Mouse (Mus musculus) CH12.LX (cell line): Measurements from ENCODE around the gene Sh3bp5. TPM values are rescaled to one million over a fixed set of nuclear protein-coding genes. Genes with fewer than 3 reads are reported as not detected.

Experiments
- DNase-seq: peaks from one replicate; pipeline ENCODE4 v3.0.0-alpha.2; 2013; ENCODE audit errors: extremely low read depth
- H3K27ac ChIP-seq: 2 replicates; pipeline ENCODE4 v1.5.1; 2012; ENCODE audit warnings: low read depth, mild to moderate bottlenecking, control low read depth, moderate library complexity; ENCODE audit not compliant: insufficient read depth
- H3K27me3 ChIP-seq: replicated peaks from 2 replicates; pipeline ENCODE3; 2012; ENCODE audit warnings: inconsistent platforms
- H3K36me3 ChIP-seq, 2 experiments: replicated peaks in 1 of 2; 2 replicates each; pipeline versions ENCODE3 to v1.6.1; 2012; ENCODE audit warnings: inconsistent platforms in 1 of 2, low read length in 1 of 2, mild to moderate bottlenecking in 1 of 2, mixed read lengths in 1 of 2, moderate library complexity in 1 of 2; ENCODE audit not compliant: control insufficient read depth in 1 of 2, insufficient read depth in 1 of 2
- H3K4me1 ChIP-seq, 2 experiments: 2 replicates each; pipeline ENCODE4 v1.6.1; 2012; ENCODE audit warnings: inconsistent platforms in 1 of 2, moderate library complexity in 1 of 2; ENCODE audit not compliant: insufficient read depth in 2 of 2, control insufficient read depth in 1 of 2
- H3K4me2 ChIP-seq: 2 replicates; pipeline ENCODE4 v1.6.1; 2012; ENCODE audit warnings: low read depth, mild to moderate bottlenecking, control low read depth; ENCODE audit not compliant: poor library complexity, insufficient read depth, severe bottlenecking
- H3K4me3 ChIP-seq, 3 experiments: fragments of 150-350 bp in 1 of 3; sonication (generic) in 1 of 3; replicated peaks in 1 of 3; 2 replicates each; pipeline versions ENCODE3 to v1.5.1; 2011 to 2012; ENCODE audit warnings: low read depth in 2 of 3, low read length in 2 of 3, mild to moderate bottlenecking in 2 of 3, moderate library complexity in 2 of 3, control low read depth in 1 of 3, improper control_type of control experiment in 1 of 3, inconsistent platforms in 1 of 3, mixed read lengths in 1 of 3; ENCODE audit not compliant: poor library complexity in 1 of 3
- H3K79me2 ChIP-seq: replicated peaks from 2 replicates; pipeline ENCODE4 v1.6.1; 2012; ENCODE audit warnings: mild to moderate bottlenecking, moderate library complexity; ENCODE audit not compliant: control insufficient read depth, poor library complexity, insufficient read depth, severe bottlenecking; ENCODE audit errors: extremely low read depth
- H3K9ac ChIP-seq: 2 replicates; pipeline ENCODE4 v1.6.1; 2012; ENCODE audit warnings: low read depth, mild to moderate bottlenecking, control low read depth, moderate library complexity; ENCODE audit not compliant: insufficient read depth
- H3K9me3 ChIP-seq: replicated peaks from 2 replicates; pipeline ENCODE3; 2012; ENCODE audit warnings: low read length, inconsistent platforms, mixed read lengths
- BHLHE40 ChIP-seq: IDR thresholded peaks from 2 replicates; pipeline ENCODE4 v1.6.1; 2011; ENCODE audit warnings: mild to moderate bottlenecking, low read depth, low read length, improper control_type of control experiment
- CHD1 ChIP-seq: IDR thresholded peaks from 2 replicates; pipeline ENCODE4 v1.6.1; 2012; ENCODE audit warnings: low read depth, low read length, improper control_type of control experiment, inconsistent platforms
- CTCF ChIP-seq, 2 experiments: IDR thresholded peaks in 1 of 2; conservative IDR thresholded peaks in 1 of 2; 2 replicates each; pipeline ENCODE4 v1.5.1; 2011 to 2012; ENCODE audit warnings: low read depth in 2 of 2, low read length in 2 of 2, improper control_type of control experiment in 1 of 2, inconsistent platforms in 1 of 2, mild to moderate bottlenecking in 1 of 2, moderate library complexity in 1 of 2
- EP300 ChIP-seq: IDR thresholded peaks from 2 replicates; pipeline ENCODE4 v1.6.1; 2011; ENCODE audit warnings: low read length, improper control_type of control experiment
- ETS1 ChIP-seq: conservative IDR thresholded peaks from 2 replicates; pipeline ENCODE4 v1.6.1; 2012; ENCODE audit warnings: low read depth, mild to moderate bottlenecking, inconsistent platforms, low read length, improper control_type of control experiment, moderate library complexity
- GABPA ChIP-seq: IDR thresholded peaks from 2 replicates; pipeline ENCODE4 v1.6.1; 2012; ENCODE audit warnings: low read depth, low read length, improper control_type of control experiment, inconsistent platforms; ENCODE audit not compliant: insufficient replicate concordance
- IRF4 ChIP-seq: IDR thresholded peaks from 2 replicates; pipeline ENCODE4 v1.6.1; 2014; ENCODE audit warnings: low read depth, mild to moderate bottlenecking, inconsistent platforms, low read length, improper control_type of control experiment
- JUN ChIP-seq: IDR thresholded peaks from 2 replicates; pipeline ENCODE4 v1.6.1; 2011; ENCODE audit warnings: low read depth, mild to moderate bottlenecking, low read length, improper control_type of control experiment, moderate library complexity; ENCODE audit not compliant: insufficient read depth
- JUND ChIP-seq: conservative IDR thresholded peaks from 2 replicates; pipeline ENCODE4 v1.6.1; 2011; ENCODE audit warnings: low read depth, low read length, improper control_type of control experiment
- KAT2A ChIP-seq: IDR thresholded peaks from 2 replicates; pipeline ENCODE4 v1.6.1; 2012; ENCODE audit warnings: low read length, improper control_type of control experiment, inconsistent platforms; ENCODE audit not compliant: insufficient replicate concordance
- MAX ChIP-seq: IDR thresholded peaks from 2 replicates; pipeline ENCODE4 v1.6.1; 2011; ENCODE audit warnings: low read length, improper control_type of control experiment
- MAZ ChIP-seq: IDR thresholded peaks from 2 replicates; pipeline ENCODE4 v1.6.1; 2012; ENCODE audit warnings: low read depth, mild to moderate bottlenecking, inconsistent platforms, low read length, improper control_type of control experiment, moderate library complexity
- MEF2A ChIP-seq: IDR thresholded peaks from 2 replicates; pipeline ENCODE4 v1.6.1; 2014; ENCODE audit warnings: low read depth, mild to moderate bottlenecking, inconsistent platforms, low read length, improper control_type of control experiment, borderline replicate concordance
- MXI1 ChIP-seq: IDR thresholded peaks from 2 replicates; pipeline ENCODE4 v1.6.1; 2011; ENCODE audit warnings: mild to moderate bottlenecking, low read depth, low read length, improper control_type of control experiment
- MYC ChIP-seq: IDR thresholded peaks from 2 replicates; pipeline ENCODE4 v1.6.1; 2011; ENCODE audit warnings: low read depth, mild to moderate bottlenecking, improper control_type of control experiment, low read length
- NELFE ChIP-seq: IDR thresholded peaks from 2 replicates; pipeline ENCODE4 v1.6.1; 2011; ENCODE audit warnings: low read depth, low read length, improper control_type of control experiment
- NRF1 ChIP-seq: IDR thresholded peaks from 2 replicates; pipeline ENCODE4 v1.6.1; 2014; ENCODE audit warnings: low read depth, mild to moderate bottlenecking, inconsistent platforms, low read length, improper control_type of control experiment, moderate library complexity
- PAX5 ChIP-seq: IDR thresholded peaks from 2 replicates; pipeline ENCODE4 v1.6.1; 2012; ENCODE audit warnings: low read length, inconsistent platforms, mixed read lengths
- POLR2A ChIP-seq: IDR thresholded peaks from 2 replicates; pipeline ENCODE4 v1.6.1; 2011; ENCODE audit warnings: low read depth, mild to moderate bottlenecking, improper control_type of control experiment, low read length
- POLR2AphosphoS2 ChIP-seq: IDR thresholded peaks from 2 replicates; pipeline ENCODE4 v1.6.1; 2011; ENCODE audit warnings: low read depth, low read length, improper control_type of control experiment
- RAD21 ChIP-seq: IDR thresholded peaks from 2 replicates; pipeline ENCODE4 v1.6.1; 2011; ENCODE audit warnings: low read depth, mild to moderate bottlenecking, low read length, improper control_type of control experiment, moderate library complexity
- RCOR1 ChIP-seq: conservative IDR thresholded peaks from 2 replicates; pipeline ENCODE4 v1.6.1; 2012; ENCODE audit warnings: low read depth, mild to moderate bottlenecking, inconsistent platforms, low read length, improper control_type of control experiment
- SIN3A ChIP-seq: IDR thresholded peaks from 2 replicates; pipeline ENCODE4 v1.6.1; 2012; ENCODE audit warnings: low read length, improper control_type of control experiment, inconsistent platforms
- SMC3 ChIP-seq: IDR thresholded peaks from 2 replicates; pipeline ENCODE4 v1.6.1; 2011; ENCODE audit warnings: low read depth, low read length, improper control_type of control experiment
- TBP ChIP-seq: conservative IDR thresholded peaks from 2 replicates; pipeline ENCODE4 v1.6.1; 2011; ENCODE audit warnings: low read depth, low read length, improper control_type of control experiment
- TCF12 ChIP-seq: IDR thresholded peaks from 2 replicates; pipeline ENCODE4 v1.6.1; 2014; ENCODE audit warnings: low read depth, mild to moderate bottlenecking, inconsistent platforms, low read length, improper control_type of control experiment
- UBTF ChIP-seq: IDR thresholded peaks from 2 replicates; pipeline ENCODE4 v1.6.1; 2012; ENCODE audit warnings: low read depth, mild to moderate bottlenecking, inconsistent platforms, low read length, improper control_type of control experiment, moderate library complexity
- ZKSCAN1 ChIP-seq: IDR thresholded peaks from 2 replicates; pipeline ENCODE4 v1.6.1; 2012; ENCODE audit warnings: low read depth, inconsistent platforms, low read length, improper control_type of control experiment, borderline replicate concordance
- ZMIZ1 ChIP-seq: IDR thresholded peaks from 2 replicates; pipeline ENCODE4 v1.6.1; 2012; ENCODE audit warnings: low read depth, mild to moderate bottlenecking, inconsistent platforms, low read length, improper control_type of control experiment
- ZNF384 ChIP-seq: IDR thresholded peaks from 2 replicates; pipeline ENCODE4 v1.6.1; 2012; ENCODE audit warnings: low read depth, low read length, improper control_type of control experiment, inconsistent platforms
- dilution Hi-C: fragments of 300-500 bp; cut with MboI; formaldehyde crosslinking; loops from 2 replicates; pipeline ENCODE4 v1.14.3; 2020; ENCODE audit warnings: low sequenced_read_pairs; ENCODE audit not compliant: extremely low pct_unique_long_range_greater_than_20kb, extremely low pct_ligation_motif_present
- in situ Hi-C: fragments of 300-500 bp; cut with MboI; formaldehyde crosslinking; loops from 3 replicates; pipeline ENCODE4 v1.14.3; 2019; ENCODE audit warnings: low sequenced_read_pairs, low pct_ligation_motif_present, low pct_unique_long_range_greater_than_20kb, mixed read lengths
- polyA plus RNA-seq: library from polyadenylated mRNA; unstranded; fragments of >175 nt; gene quantifications from 2 replicates; pipeline ENCODE4 v1.2.1, GENCODE M21; 2012; ENCODE audit warnings: low read depth; ENCODE audit not compliant: insufficient read length
- total RNA-seq, 2 experiments: library from RNA; depleted of rRNA; stranded (reverse); fragments of 300-350 nt in 1 of 2; fragments of >200 nt in 1 of 2; gene quantifications; 2 replicates each; pipeline ENCODE4 v1.2.3; 2012 to 2014

Gene Sh3bp5
- total and polyA plus RNA-seq, 3 experiments = 57.4 to 158 (median 64.6) TPM

GRCm38 (mm10) chr14:31398819-31399218 is 37.1 kb downstream of the Sh3bp5 start:
- in situ Hi-C loops = no loop called here
- Histone ChIP-seq H3K4me1 (peaks cover 49 to 92% of the 10 kb centered on the region in 2 experiments), H3K79me2 (peaks cover 37% of the 10 kb centered on the region), H3K27me3 (no peaks in the 10 kb centered on the region), H3K4me3 (no peak overlapping the region), H3K27ac (peak overlapping the region; percentile 76; the same call in 1 of the 2 replicates), H3K36me3 (peaks cover 50 to 98% of the 10 kb centered on the region in 2 experiments), H3K9me3 (peaks cover 16% of the 10 kb centered on the region), H3K9ac (no peak overlapping the region), H3K4me2 (peak overlapping the region; percentile 65)
- dilution Hi-C loops = no loop called here
- TF ChIP-seq MEF2A (0 out of 2 replicates have a peak, but pooled peaks have one; percentile 5), MXI1 (no peak)
- no peak for DNase-seq

GRCm38 (mm10) chr14:31397791-31398595 is 37.9 kb downstream of the Sh3bp5 start:
- dilution Hi-C loops = no loop called here
- peaks cover 49 to 92% of the 10 kb centered on the region in 2 experiments for H3K4me1 ChIP-seq
- TF ChIP-seq TBP (no peak), ZMIZ1 (no peak), CHD1 (no peak), NRF1 (peak; percentile 43), BHLHE40 (peak; percentile 78), IRF4 (peak; percentile 95), MXI1 (peak; percentile 32; the same call in 1 of the 2 replicates), KAT2A (no peak), MYC (peak; percentile 67; the same call in 1 of the 2 replicates), MEF2A (peak; percentile 45; the same call in 1 of the 2 replicates), RCOR1 (no peak; the same call in 1 of the 2 replicates), MAX (no peak), ZNF384 (no peak), PAX5 (no peak), SMC3 (peak; percentile 17; the same call in 1 of the 2 replicates), UBTF (no peak), SIN3A (peak; percentile 45; the same call in 1 of the 2 replicates), POLR2A (no peak), JUN (peak; percentile 37; the same call in 1 of the 2 replicates), MAZ (no peak), ETS1 (peak; percentile 57; the same call in 1 of the 2 replicates), NELFE (0 out of 2 replicates have a peak, but pooled peaks have one; percentile 16), RAD21 (no peak), JUND (0 out of 2 replicates have a peak, but pooled peaks have one; percentile 9), POLR2AphosphoS2 (0 out of 2 replicates have a peak, but pooled peaks have one; percentile 30), ZKSCAN1 (no peak), GABPA (no peak), CTCF (conservative IDR thresholded peaks at IDR 0.05 in 1 of 2, IDR thresholded peaks at IDR 0.05 in 1 of 2; ENCODE audit: low read depth in 2 of 2, low read length in 2 of 2) (no peak), TCF12 (peak; percentile 88), EP300 (peak; percentile 83)
- TF ChIP-seq, all 38 proteins: peak for 15
- H3K9me3 ChIP-seq = peaks cover 16% of the 10 kb centered on the region
- H3K79me2 ChIP-seq = peaks cover 36% of the 10 kb centered on the region
- in situ Hi-C loops = no loop called here
- peak overlapping the region; percentile 65 for H3K4me2 ChIP-seq
- H3K36me3 ChIP-seq = peaks cover 54 to 100% of the 10 kb centered on the region in 2 experiments
- no peak overlapping the region for H3K9ac ChIP-seq
- H3K4me3 ChIP-seq = no peak overlapping the region
- DNase-seq = no peak
- H3K27me3 ChIP-seq = no peaks in the 10 kb centered on the region
- H3K27ac ChIP-seq = peak overlapping the region; percentile 76
